Mouse (Mus musculus): ENCODE measurements around the gene Fam161a.

Gene Fam161a

DNA sequence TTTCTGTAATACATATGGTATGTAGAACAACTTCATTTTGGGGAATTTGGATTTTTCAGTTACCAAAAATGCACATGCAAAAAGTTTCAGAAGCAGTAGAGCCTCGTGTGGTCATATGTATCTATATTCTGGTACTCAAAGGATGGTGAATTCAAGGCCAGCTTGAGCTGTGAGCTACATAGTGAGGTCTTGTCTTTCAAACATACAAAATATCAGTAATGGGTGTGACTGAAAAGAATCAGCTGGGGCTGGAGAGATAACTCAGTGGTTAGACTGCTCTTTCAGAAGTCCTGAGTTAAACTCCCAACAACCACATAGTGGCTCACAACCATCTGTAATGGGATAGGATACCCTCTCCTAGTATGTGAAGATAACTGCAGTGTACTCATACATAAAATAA, 9.0 kb upstream of the Fam161a start:
- Histone ChIP-seq H3K9me3 (ENCODE audit: low read length) (no peaks in the 10 kb centered on the region), H3K36me3 (ENCODE audit: insufficient read depth, low read length) (peaks cover 100% of the 10 kb centered on the region), H3K27me3 (ENCODE audit: insufficient read depth, low read length) (no peaks in the 10 kb centered on the region), H3K4me1 (replicated peaks; ENCODE audit: low read depth, low read length) (peaks cover 11% of the 10 kb centered on the region), H3K4me3 (replicated peaks; ENCODE audit: low read length) (no peak overlapping the region)
- TF ChIP-seq CTCF (conservative IDR thresholded peaks at IDR 0.05; ENCODE audit: low read length) (no peak), NANOG (IDR thresholded peaks at IDR 0.05; ENCODE audit: borderline replicate concordance, low read length) (no peak), POU5F1 (IDR thresholded peaks at IDR 0.05; ENCODE audit: borderline replicate concordance, low read length) (no peak)

DNA sequence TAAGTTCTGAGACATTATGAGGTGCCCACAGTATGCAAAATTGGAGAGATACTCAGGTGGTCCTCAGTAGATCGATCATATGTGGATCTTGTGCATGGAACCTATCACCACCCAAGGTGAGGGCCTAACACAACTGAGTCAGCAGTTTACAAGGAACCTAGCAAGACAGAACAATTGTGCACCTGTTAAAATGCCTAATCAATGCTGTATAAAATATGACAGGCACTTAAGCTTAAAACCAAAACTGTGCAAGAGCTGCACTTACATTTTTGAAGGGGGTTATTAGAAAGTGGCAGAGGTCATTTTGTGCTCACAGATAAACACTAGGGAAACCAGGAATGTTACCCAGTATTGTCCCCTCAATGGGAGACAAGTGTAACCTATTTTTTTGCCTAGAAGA, 2.1 kb upstream of the Fam161a start:
- Histone ChIP-seq H3K4me1 (replicated peaks; ENCODE audit: low read depth, low read length) (peaks cover 38% of the 10 kb centered on the region), H3K4me3 (replicated peaks; ENCODE audit: low read length) (no peak overlapping the region), H3K9me3 (ENCODE audit: low read length) (no peaks in the 10 kb centered on the region), H3K36me3 (ENCODE audit: insufficient read depth, low read length) (peaks cover 58% of the 10 kb centered on the region), H3K27me3 (ENCODE audit: insufficient read depth, low read length) (no peaks in the 10 kb centered on the region)
- TF ChIP-seq CTCF (conservative IDR thresholded peaks at IDR 0.05; ENCODE audit: low read length) (no peak), NANOG (IDR thresholded peaks at IDR 0.05; ENCODE audit: borderline replicate concordance, low read length) (no peak), POU5F1 (IDR thresholded peaks at IDR 0.05; ENCODE audit: borderline replicate concordance, low read length) (no peak)

DNA sequence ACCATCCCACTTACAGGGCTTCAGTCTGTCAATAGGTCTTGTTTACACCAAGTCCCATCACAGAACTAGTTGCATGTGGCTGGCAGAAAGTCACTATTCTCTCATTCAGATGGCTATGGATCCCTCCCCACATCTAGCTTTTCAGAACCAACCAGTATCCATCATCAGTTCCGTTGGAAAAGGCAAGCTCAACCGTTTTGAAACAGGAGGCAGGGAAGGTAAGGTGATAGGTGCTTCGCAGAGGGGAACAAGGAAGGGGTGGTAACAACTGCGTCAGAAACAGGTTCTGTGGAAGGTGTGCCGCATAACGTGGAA, 208 bp upstream of the Fam161a start:
- Histone ChIP-seq H3K9me3 (ENCODE audit: low read length) (no peaks in the 10 kb centered on the region), H3K4me1 (replicated peaks; ENCODE audit: low read depth, low read length) (peaks cover 38% of the 10 kb centered on the region), H3K36me3 (ENCODE audit: insufficient read depth, low read length) (peaks cover 40% of the 10 kb centered on the region), H3K27me3 (ENCODE audit: insufficient read depth, low read length) (no peaks in the 10 kb centered on the region), H3K4me3 (replicated peaks; ENCODE audit: low read length) (peak overlapping the region; percentile 85)
- no peak for TF ChIP-seq NANOG (IDR thresholded peaks at IDR 0.05; ENCODE audit: borderline replicate concordance, low read length)
- TF ChIP-seq POU5F1 (IDR thresholded peaks at IDR 0.05; ENCODE audit: borderline replicate concordance, low read length): no peak
- TF ChIP-seq CTCF (conservative IDR thresholded peaks at IDR 0.05; ENCODE audit: low read length): no peak

DNA sequence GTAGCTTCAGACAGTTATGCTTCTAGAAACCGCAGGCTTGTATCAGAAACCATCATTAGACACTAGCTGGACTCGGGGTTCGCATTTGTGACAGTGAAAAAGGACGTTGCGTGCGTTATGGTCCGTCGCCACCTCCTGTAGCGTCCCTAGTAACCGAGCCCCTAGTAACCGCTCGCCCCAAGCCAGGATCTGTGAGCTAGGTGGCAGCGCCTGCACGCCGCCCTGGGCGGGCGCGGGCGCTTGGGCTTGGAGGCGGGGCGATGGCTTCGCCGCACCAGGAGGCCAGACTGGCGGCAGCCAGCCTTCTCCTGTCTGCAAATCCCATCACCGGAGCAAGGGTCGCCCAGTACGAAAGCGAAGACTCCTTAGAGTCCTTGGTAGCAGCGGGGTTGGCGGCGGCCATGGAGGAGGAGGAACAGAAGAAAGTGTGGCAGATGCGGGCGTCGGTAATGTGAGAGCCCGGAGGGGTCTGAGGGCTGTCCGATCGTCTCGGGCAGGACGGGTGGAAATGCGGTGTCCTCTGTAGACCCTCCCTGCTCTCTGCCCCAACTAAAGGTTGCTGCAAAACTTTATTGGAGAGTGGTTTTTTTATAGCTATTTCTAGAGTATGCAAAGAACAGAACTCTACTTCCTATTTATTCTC, 971 bp downstream of the Fam161a start:
- H3K4me3 ChIP-seq (replicated peaks; ENCODE audit: low read length): peak overlapping the region; percentile 85

DNA sequence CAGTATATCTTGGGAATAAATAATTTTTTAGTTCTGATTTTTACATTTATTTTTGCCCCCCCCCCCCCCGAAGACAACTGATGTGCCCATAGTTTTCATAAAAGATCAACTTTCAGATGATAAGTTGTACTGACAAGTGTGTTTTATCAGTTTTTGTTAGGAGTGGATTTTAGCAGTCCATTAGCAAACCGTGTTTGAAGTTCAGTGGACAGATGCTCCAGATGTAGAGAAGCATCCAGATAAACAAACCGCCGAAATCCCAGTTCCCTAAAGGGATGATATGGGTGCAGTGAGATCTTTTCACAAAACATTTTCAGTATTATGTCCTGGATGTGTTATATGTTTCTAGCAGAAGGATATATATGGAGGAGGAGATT, 1.5 kb downstream of the Fam161a start:
- Histone ChIP-seq H3K9me3 (ENCODE audit: low read length) (no peaks in the 10 kb centered on the region), H3K36me3 (ENCODE audit: insufficient read depth, low read length) (peaks cover 23% of the 10 kb centered on the region), H3K4me3 (replicated peaks; ENCODE audit: low read length) (peak overlapping the region; percentile 85), H3K4me1 (replicated peaks; ENCODE audit: low read depth, low read length) (peaks cover 38% of the 10 kb centered on the region), H3K27me3 (ENCODE audit: insufficient read depth, low read length) (no peaks in the 10 kb centered on the region)
- TF ChIP-seq CTCF (conservative IDR thresholded peaks at IDR 0.05; ENCODE audit: low read length) (no peak), NANOG (IDR thresholded peaks at IDR 0.05; ENCODE audit: borderline replicate concordance, low read length) (no peak), POU5F1 (IDR thresholded peaks at IDR 0.05; ENCODE audit: borderline replicate concordance, low read length) (no peak)

More for the DNA sequence above, 971 bp downstream of the Fam161a start:
- H3K36me3 ChIP-seq (ENCODE audit: insufficient read depth, low read length): peaks cover 28% of the 10 kb centered on the region
- TF ChIP-seq CTCF (conservative IDR thresholded peaks at IDR 0.05; ENCODE audit: low read length) (no peak), NANOG (IDR thresholded peaks at IDR 0.05; ENCODE audit: borderline replicate concordance, low read length) (no peak)
- H3K9me3 ChIP-seq (ENCODE audit: low read length): no peaks in the 10 kb centered on the region
- no peaks in the 10 kb centered on the region for H3K27me3 ChIP-seq (ENCODE audit: insufficient read depth, low read length)
- H3K4me1 ChIP-seq (replicated peaks; ENCODE audit: low read depth, low read length): peaks cover 38% of the 10 kb centered on the region

DNA sequence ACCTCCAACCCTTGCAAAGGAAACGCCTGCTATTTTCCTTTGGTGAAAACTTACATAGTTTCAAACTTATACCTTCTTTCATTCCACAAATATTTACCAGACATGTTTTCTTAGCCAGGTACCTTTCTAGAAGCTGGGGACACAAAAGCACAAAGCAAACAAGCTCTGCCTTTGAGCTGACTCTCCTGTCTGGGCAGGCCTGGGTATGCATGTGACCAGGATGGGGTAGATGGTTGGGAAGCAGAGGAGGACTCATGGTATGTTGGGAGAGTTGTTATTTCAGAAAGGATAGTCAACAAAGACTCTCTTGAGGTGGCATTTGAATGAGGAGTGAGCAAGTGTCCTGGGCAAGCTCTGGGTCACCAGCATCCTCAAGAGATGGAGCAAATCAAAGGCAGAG, 5.8 kb downstream of the Fam161a start:
- no peaks in the 10 kb centered on the region for H3K36me3 ChIP-seq (ENCODE audit: insufficient read depth, low read length)
- H3K4me1 ChIP-seq (replicated peaks; ENCODE audit: low read depth, low read length): peaks cover 9% of the 10 kb centered on the region
- H3K27me3 ChIP-seq (ENCODE audit: insufficient read depth, low read length): no peaks in the 10 kb centered on the region
- no peaks in the 10 kb centered on the region for H3K9me3 ChIP-seq (ENCODE audit: low read length)
- H3K4me3 ChIP-seq (replicated peaks; ENCODE audit: low read length): no peak overlapping the region
- TF ChIP-seq NANOG (IDR thresholded peaks at IDR 0.05; ENCODE audit: borderline replicate concordance, low read length) (no peak), POU5F1 (IDR thresholded peaks at IDR 0.05; ENCODE audit: borderline replicate concordance, low read length) (no peak), CTCF (conservative IDR thresholded peaks at IDR 0.05; ENCODE audit: low read length) (no peak)

DNA sequence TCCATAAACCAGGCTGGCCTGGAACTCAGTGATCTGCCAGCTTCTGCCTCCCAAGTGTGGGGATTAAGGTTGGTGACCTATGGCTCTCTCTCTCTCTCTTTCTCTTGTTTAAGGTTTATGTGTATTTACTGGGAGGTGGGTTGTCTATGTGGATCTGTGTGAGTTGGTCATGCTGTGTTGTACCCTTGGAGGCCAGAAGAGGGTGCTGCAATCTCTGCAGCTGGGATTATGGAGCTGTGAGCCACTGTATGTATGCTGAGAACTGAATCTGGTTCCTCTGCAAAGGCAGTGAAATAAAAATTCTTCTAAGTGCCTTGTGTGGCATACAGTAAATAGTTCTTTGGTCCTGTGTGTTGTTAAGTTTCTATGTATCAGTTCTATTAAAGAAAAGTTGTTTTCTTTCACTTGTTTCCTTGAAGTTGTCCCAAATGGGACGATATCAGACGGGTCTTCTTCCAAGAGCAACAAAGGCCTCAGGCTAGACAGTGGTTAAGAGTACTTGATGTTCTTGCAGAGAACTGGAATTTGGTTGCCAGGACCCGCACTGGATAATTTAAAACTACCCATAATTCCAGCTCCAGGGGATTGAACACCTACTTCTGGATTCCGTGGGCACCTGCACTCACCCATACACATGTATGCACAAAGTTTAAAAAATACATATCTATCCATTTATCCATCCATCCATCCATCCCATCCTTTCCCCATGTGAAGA, 6.4 kb downstream of the Fam161a start:
- no peaks in the 10 kb centered on the region for H3K27me3 ChIP-seq (ENCODE audit: insufficient read depth, low read length)
- no peaks in the 10 kb centered on the region for H3K36me3 ChIP-seq (ENCODE audit: insufficient read depth, low read length)
- TF ChIP-seq CTCF (conservative IDR thresholded peaks at IDR 0.05; ENCODE audit: low read length): peak; percentile 80
- TF ChIP-seq POU5F1 (IDR thresholded peaks at IDR 0.05; ENCODE audit: borderline replicate concordance, low read length): no peak
- peaks cover 9% of the 10 kb centered on the region for H3K4me1 ChIP-seq (replicated peaks; ENCODE audit: low read depth, low read length)
- H3K9me3 ChIP-seq (ENCODE audit: low read length): peaks cover 3% of the 10 kb centered on the region; the same call in 1 of the 2 replicates
- no peak overlapping the region for H3K4me3 ChIP-seq (replicated peaks; ENCODE audit: low read length)

DNA sequence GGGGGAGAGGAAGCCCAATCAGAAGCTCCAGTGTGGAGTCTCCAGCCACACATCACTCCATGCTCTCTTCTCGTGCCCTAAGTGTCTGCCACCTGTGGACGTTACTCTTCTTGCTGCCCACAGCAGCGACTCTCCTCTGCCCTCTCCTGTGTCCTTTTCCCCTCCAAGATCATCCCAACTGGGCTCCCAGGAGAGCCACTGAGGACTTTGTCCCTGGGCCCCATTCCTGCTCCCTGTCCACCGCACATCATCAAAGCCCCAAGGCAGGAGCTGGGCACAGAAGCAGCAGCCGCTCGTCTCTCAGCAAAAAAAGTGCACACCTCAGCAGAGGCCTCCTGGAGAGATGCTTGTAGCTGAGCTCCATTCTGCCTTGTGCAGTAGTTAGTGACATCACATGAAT, 7.7 kb downstream of the Fam161a start:
- no peak for TF ChIP-seq CTCF (conservative IDR thresholded peaks at IDR 0.05; ENCODE audit: low read length)
- TF ChIP-seq POU5F1 (IDR thresholded peaks at IDR 0.05; ENCODE audit: borderline replicate concordance, low read length): no peak
- no peak for TF ChIP-seq NANOG (IDR thresholded peaks at IDR 0.05; ENCODE audit: borderline replicate concordance, low read length)
- H3K4me1 ChIP-seq (replicated peaks; ENCODE audit: low read depth, low read length): peaks cover 2% of the 10 kb centered on the region; the same call in 1 of the 2 replicates
- no peaks in the 10 kb centered on the region for H3K36me3 ChIP-seq (ENCODE audit: insufficient read depth, low read length)
- H3K27me3 ChIP-seq (ENCODE audit: insufficient read depth, low read length): no peaks in the 10 kb centered on the region
- no peak overlapping the region for H3K4me3 ChIP-seq (replicated peaks; ENCODE audit: low read length)
- H3K9me3 ChIP-seq (ENCODE audit: low read length): peaks cover 3% of the 10 kb centered on the region; the same call in 1 of the 2 replicates

Measured in E14TG2a.4 (cell line).